Mouse (Mus musculus) G1E (cell line): ENCODE data around the gene Ankrd34a.

Experiments
- CTCF ChIP-seq: IDR thresholded peaks from 2 replicates; pipeline ENCODE4 v1.5.1; 2012; ENCODE audit warnings: low read depth, low read length, inconsistent platforms, mixed read lengths
- GATA1 ChIP-seq: IDR thresholded peaks from 2 replicates; pipeline ENCODE4 v1.6.1; 2012; ENCODE audit warnings: borderline replicate concordance, low read length, inconsistent platforms, mixed read lengths
- TAL1 ChIP-seq: conservative IDR thresholded peaks from 2 replicates; pipeline ENCODE4 v1.6.1; 2012; ENCODE audit warnings: low read depth, low read length, inconsistent platforms, mixed read lengths

- TF ChIP-seq CTCF (no peak), TAL1 (no peak), GATA1 (no peak)
Observed at GRCm38 (mm10) chr3:96595661-96596060, 775 bp upstream of the Ankrd34a start.
